Mouse (Mus musculus): ENCODE results near the gene Gm20696.

The Gm20696 gene

DNA sequence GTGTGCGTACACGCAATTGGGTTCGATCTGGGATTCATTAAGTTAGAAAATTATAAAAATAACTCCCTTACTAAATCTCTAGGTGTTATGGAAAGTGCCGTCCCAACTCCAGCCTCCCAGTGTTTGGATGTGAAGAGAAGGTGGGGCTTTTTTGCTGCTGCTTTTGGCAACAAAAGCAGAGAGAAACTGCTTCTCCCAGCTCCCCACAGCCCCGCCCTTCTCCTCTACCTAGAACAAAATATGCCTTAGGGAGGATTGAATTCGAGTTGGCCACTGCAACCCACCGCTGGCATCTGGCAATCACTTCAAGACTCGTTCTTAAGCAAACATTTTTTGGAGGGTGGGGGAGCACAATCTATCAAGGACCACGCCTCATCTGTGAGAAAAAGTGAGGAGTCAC lies 191.6 kb downstream of the Gm20696 start:
- no peak for DNase-seq

DNA sequence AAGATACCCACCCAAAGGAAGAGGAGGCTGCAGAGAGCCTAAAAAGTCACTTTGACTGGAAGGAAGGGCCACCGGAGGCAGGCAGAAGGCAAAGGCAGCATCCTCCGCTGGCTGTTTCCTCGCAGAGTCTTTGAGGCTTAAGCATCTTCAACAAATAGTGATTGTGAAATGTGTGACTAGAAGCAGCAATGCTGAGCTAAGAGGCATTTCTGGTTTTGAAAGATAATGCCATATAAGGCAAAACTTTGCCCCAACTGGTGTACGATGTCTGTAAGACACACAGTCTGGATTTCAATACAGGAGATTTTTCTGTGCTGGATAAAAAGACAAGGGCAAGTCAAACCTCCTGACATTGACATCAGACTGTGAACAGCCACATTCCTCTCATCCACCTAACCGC lies 195.7 kb downstream of the Gm20696 start:
- DNase-seq = no peak

DNA sequence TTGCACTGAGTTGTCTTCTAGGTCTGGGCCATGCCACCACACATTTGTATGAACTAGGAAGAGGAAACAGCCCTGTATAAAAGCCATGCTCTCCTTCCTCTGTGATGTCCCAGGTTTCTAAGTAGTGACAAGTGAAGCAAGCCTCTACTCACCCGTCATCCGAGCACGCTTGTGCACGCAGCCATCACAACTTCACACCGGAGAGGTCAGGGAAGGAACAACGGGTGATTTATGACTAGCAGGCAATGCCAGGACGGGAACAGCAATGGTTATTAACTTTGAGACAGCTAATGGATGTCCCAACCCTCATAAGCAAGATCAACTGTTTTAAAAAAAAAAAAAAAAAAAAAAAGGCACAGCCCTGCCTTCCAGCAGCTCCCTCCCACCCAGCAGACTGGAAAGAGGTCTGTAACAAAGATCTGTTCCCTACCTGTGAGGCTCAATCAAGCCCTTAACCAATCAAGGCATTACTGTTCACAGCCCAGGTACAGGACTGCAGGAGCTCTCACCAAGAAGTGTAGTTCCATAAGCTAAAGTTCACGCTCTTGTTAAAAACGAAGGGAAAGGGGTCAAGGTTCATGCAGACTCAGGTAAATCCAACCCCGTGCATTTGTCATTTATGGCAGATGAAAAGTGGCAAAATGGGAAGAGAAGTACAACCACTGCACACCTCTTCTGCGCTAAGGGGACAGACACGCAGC lies 197.3 kb downstream of the Gm20696 start:
- DNase-seq = no peak

DNA sequence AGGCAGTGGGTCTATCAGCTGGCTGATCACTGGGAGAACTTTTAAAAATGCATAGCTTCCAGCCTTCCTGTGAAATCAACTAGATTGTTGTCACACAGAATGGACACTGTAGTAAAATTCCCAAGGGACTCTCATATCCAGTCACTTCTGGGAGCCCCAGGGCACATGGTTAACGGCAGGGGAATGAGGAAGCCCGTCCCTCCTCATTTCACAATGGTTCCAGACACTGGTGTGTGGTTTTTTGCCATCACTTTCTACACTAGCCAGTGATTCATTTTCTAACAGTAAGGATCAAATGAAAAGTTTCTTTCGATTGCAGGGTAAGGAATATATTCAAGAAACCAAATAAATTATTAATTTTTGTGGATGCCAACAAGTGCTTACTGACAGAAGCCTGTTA lies 198.8 kb downstream of the Gm20696 start:
- DNase-seq = no peak

DNA sequence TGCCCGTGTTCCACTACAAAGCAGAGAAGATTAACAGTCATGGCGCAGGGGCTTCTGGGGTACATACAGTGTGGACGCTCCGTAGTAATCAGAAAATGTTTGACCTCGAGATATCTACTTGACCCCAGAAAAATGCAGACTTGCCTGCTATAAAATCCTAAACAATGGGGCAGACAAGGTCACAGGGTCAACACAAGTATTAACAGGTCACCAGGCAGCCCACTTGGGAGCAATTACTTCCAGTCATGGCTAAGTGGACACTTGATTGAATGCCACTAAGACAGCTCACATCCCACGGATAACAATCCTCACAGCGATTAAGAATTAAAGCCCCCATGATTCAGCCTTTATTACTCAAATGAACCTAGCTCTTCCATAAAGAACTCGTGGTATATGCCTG lies 199.5 kb downstream of the Gm20696 start:
- DNase-seq = no peak

GRCm38 (mm10) chr6:99466354-99466753 lies 200.2 kb downstream of the Gm20696 start:
- DNase-seq = no peak

- DNase-seq = no peak
These were observed 202.1 kb downstream of the Gm20696 start for GRCm38 (mm10) chr6:99464449-99464848.

DNA sequence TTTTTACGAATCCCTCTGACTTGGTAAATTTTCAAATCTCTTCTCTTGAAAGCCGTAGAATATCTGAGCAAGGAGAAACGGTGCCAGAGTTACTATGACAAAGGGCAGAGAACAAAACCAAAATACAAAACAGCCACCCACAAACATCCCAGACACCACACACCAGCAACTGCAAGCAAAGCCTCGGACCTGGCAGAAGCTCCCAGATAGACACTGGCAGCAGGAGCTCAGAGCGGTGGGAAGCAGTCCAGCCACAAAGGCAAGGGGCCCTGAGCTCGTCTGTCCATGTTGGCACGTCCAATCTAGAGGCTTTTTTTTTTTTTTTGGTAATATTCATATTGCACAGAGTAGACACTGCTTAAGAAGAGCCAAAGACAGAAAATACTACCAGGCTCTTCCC lies 202.7 kb downstream of the Gm20696 start:
- DNase-seq = no peak

- no peak for DNase-seq
These were observed 207.8 kb downstream of the Gm20696 start for GRCm38 (mm10) chr6:99458775-99459174.

- DNase-seq = no peak
These were observed 212.7 kb downstream of the Gm20696 start for GRCm38 (mm10) chr6:99453763-99454520.

DNA sequence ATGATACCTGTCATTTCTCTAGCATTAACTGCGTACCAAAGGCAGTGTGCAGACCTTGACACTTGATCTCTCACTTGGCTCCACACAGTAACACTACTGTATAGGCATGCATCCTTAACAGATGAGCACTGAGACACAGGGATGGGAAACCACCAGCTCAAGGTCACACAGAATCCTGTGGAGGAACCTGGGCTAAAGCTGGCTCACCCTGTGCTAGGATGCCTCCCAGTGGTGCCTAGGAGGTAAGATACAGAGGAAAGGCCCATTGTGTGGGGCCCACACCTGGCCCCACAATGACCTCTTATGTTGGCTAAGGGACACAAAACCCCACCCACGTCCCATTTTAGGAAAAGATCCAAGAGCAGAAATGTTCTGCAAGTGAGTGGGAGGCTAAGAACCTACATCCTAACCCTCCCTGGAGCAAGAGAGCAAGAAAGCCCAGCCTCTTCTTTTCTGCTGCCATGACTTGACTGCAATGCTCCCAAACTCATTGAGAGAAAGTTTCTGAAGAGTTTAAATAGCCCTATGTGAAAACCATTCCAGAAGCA lies 213.9 kb downstream of the Gm20696 start:
- DNase-seq = no peak

GRCm38 (mm10) chr6:99451479-99451878 lies 215.1 kb downstream of the Gm20696 start:
- DNase-seq = no peak

GRCm38 (mm10) chr6:99447447-99447846 lies 219.2 kb downstream of the Gm20696 start:
- no peak for DNase-seq

DNA sequence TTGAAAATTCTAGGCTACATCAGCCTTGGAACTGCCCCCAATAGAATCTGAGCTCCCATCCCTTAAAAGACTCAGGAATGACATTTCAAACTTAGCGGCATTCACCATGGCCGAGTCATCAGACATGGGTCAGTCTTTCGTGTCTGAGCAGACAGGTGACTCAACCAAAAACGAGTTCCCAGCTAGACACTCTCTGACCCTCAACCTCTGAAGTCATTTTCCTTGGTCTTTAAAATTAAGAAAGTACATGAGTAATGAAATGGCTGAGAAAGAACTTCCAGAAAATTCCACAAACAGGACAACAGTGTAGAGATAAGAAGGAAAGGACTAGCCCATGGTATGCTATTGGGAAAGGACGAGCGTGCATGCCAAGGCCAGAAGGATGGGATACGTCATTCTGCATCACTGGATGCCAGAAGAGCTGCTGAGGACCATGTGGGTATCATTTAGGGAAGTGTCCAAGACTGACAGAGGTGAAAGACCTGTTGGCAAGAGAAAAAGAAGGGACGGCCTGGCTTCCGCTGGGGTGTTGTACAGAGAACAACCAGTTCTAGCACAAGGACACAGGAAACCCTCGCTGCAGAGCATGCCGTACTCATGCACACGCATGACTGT lies 219.7 kb downstream of the Gm20696 start:
- no peak for DNase-seq

DNA sequence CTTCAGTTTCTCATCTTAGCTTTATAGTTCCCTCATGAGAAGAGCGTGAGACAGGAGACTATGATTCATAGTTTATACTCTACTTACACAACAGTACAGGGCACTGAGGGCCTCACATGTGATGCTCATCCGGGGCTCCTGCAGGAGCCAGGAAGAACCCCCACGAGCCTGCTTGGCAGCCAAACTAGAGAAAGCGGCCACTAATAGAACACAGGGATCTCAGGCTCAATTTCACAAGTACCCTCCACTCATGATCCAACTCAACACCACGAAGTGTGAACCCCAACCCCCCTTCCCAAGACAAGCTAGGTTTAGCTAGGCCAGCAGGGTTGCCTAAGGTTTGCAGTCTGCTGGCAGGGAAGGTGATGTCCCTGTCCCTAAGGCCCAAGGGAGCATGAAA lies 223.1 kb downstream of the Gm20696 start:
- DNase-seq = no peak

DNA sequence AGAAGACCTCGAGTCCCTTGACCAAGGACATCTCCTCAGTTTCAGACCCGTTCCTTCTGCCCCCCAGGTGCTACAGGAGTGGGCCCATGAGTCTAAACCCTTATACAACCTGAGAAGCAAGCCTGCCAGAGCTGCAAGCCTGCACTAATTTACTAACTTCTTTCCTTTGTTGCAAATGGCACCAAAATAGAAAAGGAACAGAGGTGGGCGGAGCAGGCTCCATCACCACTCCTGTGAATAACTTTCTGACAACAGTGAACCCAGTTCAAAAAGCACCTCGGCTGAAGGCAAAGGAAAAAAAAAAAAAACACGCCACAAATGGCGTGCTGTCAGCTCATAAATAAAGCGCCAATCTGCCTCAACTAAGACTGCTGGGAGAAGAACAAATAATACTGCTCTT lies 225.5 kb downstream of the Gm20696 start:
- no peak for DNase-seq

- DNase-seq = no peak
These were observed 226.0 kb downstream of the Gm20696 start for GRCm38 (mm10) chr6:99440606-99441005.

GRCm38 (mm10) chr6:99439878-99440361 lies 226.7 kb downstream of the Gm20696 start:
- DNase-seq = peak; percentile 17

- no peak for DNase-seq
These were observed 227.3 kb downstream of the Gm20696 start for GRCm38 (mm10) chr6:99439214-99439877.

GRCm38 (mm10) chr6:99436371-99436770 lies 230.2 kb downstream of the Gm20696 start:
- DNase-seq = no peak

DNA sequence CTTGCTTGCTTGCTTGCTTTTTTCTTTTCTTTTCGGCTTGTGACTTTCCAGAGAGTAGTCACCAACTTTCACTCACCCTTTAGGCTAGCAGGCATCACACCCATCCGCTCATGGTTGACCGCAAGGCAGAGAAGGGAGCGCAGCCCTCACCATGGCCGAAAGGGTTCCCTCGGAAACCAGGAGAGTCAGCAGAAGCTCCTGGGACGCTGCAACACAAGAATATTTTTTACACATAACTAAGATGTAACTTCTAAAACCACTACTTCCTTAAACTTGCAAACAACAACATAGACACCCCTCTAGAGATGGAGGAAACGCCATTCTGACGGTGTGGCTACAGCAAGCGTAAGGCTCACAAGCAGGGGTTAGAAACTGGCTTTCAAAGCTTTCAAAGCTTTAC lies 231.5 kb downstream of the Gm20696 start:
- DNase-seq = no peak

GRCm38 (mm10) chr6:99433006-99433405 lies 233.6 kb downstream of the Gm20696 start:
- no peak for DNase-seq

- DNase-seq = no peak
These were observed 234.7 kb downstream of the Gm20696 start for GRCm38 (mm10) chr6:99431941-99432340.

Data from liver (tissue).